Mouse (Mus musculus): ENCODE data around the gene Gm20388. TPM values are rescaled to one million over a fixed set of nuclear protein-coding genes. Genes with fewer than 3 reads are reported as not detected.

The Gm20388 gene
- polyA plus RNA-seq, 1 experiment from 2014 or later: not detected

- Histone ChIP-seq H3K4me3 (ENCODE audit: low read depth, low read length) (no peak overlapping the region), H3K9ac (ENCODE audit: low read length) (no peak overlapping the region), H3K27me3 (ENCODE audit: control insufficient read depth, insufficient read depth, low read length) (no peaks in the 10 kb centered on the region), H3K9me3 (ENCODE audit: control insufficient read depth, low read length) (no peaks in the 10 kb centered on the region), H3K4me1 (ENCODE audit: control insufficient read depth, insufficient read depth, low read length) (no peaks in the 10 kb centered on the region; the same call in 1 of the 2 replicates), H3K4me2 (no peak overlapping the region), H3K36me3 (ENCODE audit: control insufficient read depth, insufficient read depth, low read length) (no peaks in the 10 kb centered on the region), H3K27ac (ENCODE audit: low read depth, low read length) (no peak overlapping the region)
- WGBS: 92% methylated on average over 7 of the region's 7 CpGs
- DNase-seq (ENCODE audit: low spot score, missing footprints) (no peak), ATAC-seq (ENCODE audit: low FRiP score) (no peak)
These were observed 787.8 kb downstream of the Gm20388 start for GRCm38 (mm10) chr8:120698426-120698825.

- Histone ChIP-seq H3K9ac (ENCODE audit: low read length) (no peak overlapping the region), H3K27ac (ENCODE audit: low read depth, low read length) (no peak overlapping the region), H3K36me3 (ENCODE audit: control insufficient read depth, insufficient read depth, low read length) (no peaks in the 10 kb centered on the region), H3K9me3 (ENCODE audit: control insufficient read depth, low read length) (no peaks in the 10 kb centered on the region), H3K4me1 (ENCODE audit: control insufficient read depth, insufficient read depth, low read length) (no peaks in the 10 kb centered on the region; the same call in 1 of the 2 replicates), H3K4me3 (ENCODE audit: low read depth, low read length) (no peak overlapping the region), H3K4me2 (no peak overlapping the region), H3K27me3 (ENCODE audit: control insufficient read depth, insufficient read depth, low read length) (no peaks in the 10 kb centered on the region)
- ATAC-seq (ENCODE audit: low FRiP score) (no peak), DNase-seq (ENCODE audit: low spot score, missing footprints) (peak; percentile 51)
- WGBS: 80% methylated on average over 6 of the region's 6 CpGs
These were observed 788.4 kb downstream of the Gm20388 start for GRCm38 (mm10) chr8:120699079-120699478.

- Histone ChIP-seq H3K27me3 (ENCODE audit: control insufficient read depth, insufficient read depth, low read length) (no peaks in the 10 kb centered on the region), H3K27ac (ENCODE audit: low read depth, low read length) (no peak overlapping the region), H3K9me3 (ENCODE audit: control insufficient read depth, low read length) (no peaks in the 10 kb centered on the region), H3K4me1 (ENCODE audit: control insufficient read depth, insufficient read depth, low read length) (no peaks in the 10 kb centered on the region; the same call in 1 of the 2 replicates), H3K4me2 (no peak overlapping the region), H3K9ac (ENCODE audit: low read length) (no peak overlapping the region), H3K4me3 (ENCODE audit: low read depth, low read length) (no peak overlapping the region), H3K36me3 (ENCODE audit: control insufficient read depth, insufficient read depth, low read length) (no peaks in the 10 kb centered on the region)
- ATAC-seq (ENCODE audit: low FRiP score): no peak
- 87% methylated on average over 2 of the region's 2 CpGs for WGBS
- DNase-seq (ENCODE audit: low spot score, missing footprints): peak; percentile 75
These were observed 788.9 kb downstream of the Gm20388 start for GRCm38 (mm10) chr8:120699565-120699964.

- DNase-seq (ENCODE audit: low spot score, missing footprints) (no peak), ATAC-seq (ENCODE audit: low FRiP score) (no peak)
- Histone ChIP-seq H3K27me3 (ENCODE audit: control insufficient read depth, insufficient read depth, low read length) (no peaks in the 10 kb centered on the region), H3K4me1 (ENCODE audit: control insufficient read depth, insufficient read depth, low read length) (no peaks in the 10 kb centered on the region; the same call in 1 of the 2 replicates), H3K9ac (ENCODE audit: low read length) (no peak overlapping the region), H3K9me3 (ENCODE audit: control insufficient read depth, low read length) (no peaks in the 10 kb centered on the region), H3K4me2 (no peak overlapping the region), H3K27ac (ENCODE audit: low read depth, low read length) (no peak overlapping the region), H3K36me3 (ENCODE audit: control insufficient read depth, insufficient read depth, low read length) (no peaks in the 10 kb centered on the region), H3K4me3 (ENCODE audit: low read depth, low read length) (no peak overlapping the region)
- WGBS: 87% methylated on average over 4 of the region's 4 CpGs
These were observed 789.4 kb downstream of the Gm20388 start for GRCm38 (mm10) chr8:120700053-120700452.

- H3K4me1 ChIP-seq (ENCODE audit: control insufficient read depth, insufficient read depth, low read length): no peaks in the 10 kb centered on the region
- peak; percentile 61 for DNase-seq (ENCODE audit: low spot score, missing footprints)
- H3K9ac ChIP-seq (ENCODE audit: low read length): no peak overlapping the region
- no peaks in the 10 kb centered on the region for H3K27me3 ChIP-seq (ENCODE audit: control insufficient read depth, insufficient read depth, low read length)
- 67% methylated on average over 19 of the region's 19 CpGs for WGBS
- H3K9me3 ChIP-seq (ENCODE audit: control insufficient read depth, low read length): no peaks in the 10 kb centered on the region
- no peak overlapping the region for H3K27ac ChIP-seq (ENCODE audit: low read depth, low read length)
- no peak overlapping the region for H3K4me2 ChIP-seq
- H3K36me3 ChIP-seq (ENCODE audit: control insufficient read depth, insufficient read depth, low read length): no peaks in the 10 kb centered on the region
- no peak overlapping the region for H3K4me3 ChIP-seq (ENCODE audit: low read depth, low read length)
- no peak for ATAC-seq (ENCODE audit: low FRiP score)
These were observed 791.3 kb downstream of the Gm20388 start for GRCm38 (mm10) chr8:120701758-120702465.

- no peak overlapping the region for H3K4me3 ChIP-seq (ENCODE audit: low read depth, low read length)
- no peaks in the 10 kb centered on the region for H3K27me3 ChIP-seq (ENCODE audit: control insufficient read depth, insufficient read depth, low read length)
- H3K27ac ChIP-seq (ENCODE audit: low read depth, low read length): no peak overlapping the region
- H3K36me3 ChIP-seq (ENCODE audit: control insufficient read depth, insufficient read depth, low read length): no peaks in the 10 kb centered on the region
- 86% methylated on average over 9 of the region's 9 CpGs for WGBS
- no peak for ATAC-seq (ENCODE audit: low FRiP score)
- no peaks in the 10 kb centered on the region for H3K4me1 ChIP-seq (ENCODE audit: control insufficient read depth, insufficient read depth, low read length)
- H3K4me2 ChIP-seq: no peak overlapping the region
- H3K9ac ChIP-seq (ENCODE audit: low read length): no peak overlapping the region
- DNase-seq (ENCODE audit: low spot score, missing footprints): peak; percentile 64
- H3K9me3 ChIP-seq (ENCODE audit: control insufficient read depth, low read length): no peaks in the 10 kb centered on the region
These were observed 793.6 kb downstream of the Gm20388 start for GRCm38 (mm10) chr8:120704203-120704602.

GRCm38 (mm10) chr8:120705163-120705562 lies 794.5 kb downstream of the Gm20388 start:
- DNase-seq (ENCODE audit: low spot score, missing footprints): peak; percentile 14
- Histone ChIP-seq H3K27ac (ENCODE audit: low read depth, low read length) (no peak overlapping the region), H3K4me1 (ENCODE audit: control insufficient read depth, insufficient read depth, low read length) (no peaks in the 10 kb centered on the region), H3K36me3 (ENCODE audit: control insufficient read depth, insufficient read depth, low read length) (no peaks in the 10 kb centered on the region), H3K4me2 (no peak overlapping the region), H3K9me3 (ENCODE audit: control insufficient read depth, low read length) (no peaks in the 10 kb centered on the region), H3K4me3 (ENCODE audit: low read depth, low read length) (no peak overlapping the region), H3K9ac (ENCODE audit: low read length) (no peak overlapping the region), H3K27me3 (ENCODE audit: control insufficient read depth, insufficient read depth, low read length) (no peaks in the 10 kb centered on the region)
- 89% methylated on average over 15 of the region's 15 CpGs for WGBS
- ATAC-seq (ENCODE audit: low FRiP score): no peak

GRCm38 (mm10) chr8:120706193-120706592 lies 795.6 kb downstream of the Gm20388 start:
- Histone ChIP-seq H3K27ac (ENCODE audit: low read depth, low read length) (no peak overlapping the region), H3K9ac (ENCODE audit: low read length) (no peak overlapping the region), H3K27me3 (ENCODE audit: control insufficient read depth, insufficient read depth, low read length) (no peaks in the 10 kb centered on the region), H3K4me3 (ENCODE audit: low read depth, low read length) (no peak overlapping the region), H3K9me3 (ENCODE audit: control insufficient read depth, low read length) (no peaks in the 10 kb centered on the region), H3K4me2 (no peak overlapping the region), H3K4me1 (ENCODE audit: control insufficient read depth, insufficient read depth, low read length) (no peaks in the 10 kb centered on the region), H3K36me3 (ENCODE audit: control insufficient read depth, insufficient read depth, low read length) (no peaks in the 10 kb centered on the region)
- ATAC-seq (ENCODE audit: low FRiP score) (no peak), DNase-seq (ENCODE audit: low spot score, missing footprints) (peak; percentile 14)
- 82% methylated on average over 3 of the region's 3 CpGs for WGBS

GRCm38 (mm10) chr8:120709176-120709575 lies 798.5 kb downstream of the Gm20388 start:
- no peak overlapping the region for H3K9ac ChIP-seq (ENCODE audit: low read length)
- H3K9me3 ChIP-seq (ENCODE audit: control insufficient read depth, low read length): no peaks in the 10 kb centered on the region
- no peak for ATAC-seq (ENCODE audit: low FRiP score)
- H3K4me3 ChIP-seq (ENCODE audit: low read depth, low read length): no peak overlapping the region
- 86% methylated on average over 10 of the region's 10 CpGs for WGBS
- peak; percentile 39 for DNase-seq (ENCODE audit: low spot score, missing footprints)
- H3K27me3 ChIP-seq (ENCODE audit: control insufficient read depth, insufficient read depth, low read length): no peaks in the 10 kb centered on the region
- H3K4me2 ChIP-seq: no peak overlapping the region
- no peaks in the 10 kb centered on the region for H3K36me3 ChIP-seq (ENCODE audit: control insufficient read depth, insufficient read depth, low read length)
- H3K4me1 ChIP-seq (ENCODE audit: control insufficient read depth, insufficient read depth, low read length): no peaks in the 10 kb centered on the region
- no peak overlapping the region for H3K27ac ChIP-seq (ENCODE audit: low read depth, low read length)

Data from midbrain, embryonic 11.5 days (tissue).